Mouse (Mus musculus) ES-Bruce4 (cell line): ENCODE results near the gene Anks3.

Experiments
- CTCF ChIP-seq: IDR thresholded peaks from one replicate; pipeline ENCODE4 v1.8.1; 2011; ENCODE audit warnings: low read depth, low read length
- POLR2A ChIP-seq: IDR thresholded peaks from one replicate; pipeline ENCODE4 v1.8.1; 2011; ENCODE audit warnings: low read length; ENCODE audit not compliant: insufficient read depth

DNA sequence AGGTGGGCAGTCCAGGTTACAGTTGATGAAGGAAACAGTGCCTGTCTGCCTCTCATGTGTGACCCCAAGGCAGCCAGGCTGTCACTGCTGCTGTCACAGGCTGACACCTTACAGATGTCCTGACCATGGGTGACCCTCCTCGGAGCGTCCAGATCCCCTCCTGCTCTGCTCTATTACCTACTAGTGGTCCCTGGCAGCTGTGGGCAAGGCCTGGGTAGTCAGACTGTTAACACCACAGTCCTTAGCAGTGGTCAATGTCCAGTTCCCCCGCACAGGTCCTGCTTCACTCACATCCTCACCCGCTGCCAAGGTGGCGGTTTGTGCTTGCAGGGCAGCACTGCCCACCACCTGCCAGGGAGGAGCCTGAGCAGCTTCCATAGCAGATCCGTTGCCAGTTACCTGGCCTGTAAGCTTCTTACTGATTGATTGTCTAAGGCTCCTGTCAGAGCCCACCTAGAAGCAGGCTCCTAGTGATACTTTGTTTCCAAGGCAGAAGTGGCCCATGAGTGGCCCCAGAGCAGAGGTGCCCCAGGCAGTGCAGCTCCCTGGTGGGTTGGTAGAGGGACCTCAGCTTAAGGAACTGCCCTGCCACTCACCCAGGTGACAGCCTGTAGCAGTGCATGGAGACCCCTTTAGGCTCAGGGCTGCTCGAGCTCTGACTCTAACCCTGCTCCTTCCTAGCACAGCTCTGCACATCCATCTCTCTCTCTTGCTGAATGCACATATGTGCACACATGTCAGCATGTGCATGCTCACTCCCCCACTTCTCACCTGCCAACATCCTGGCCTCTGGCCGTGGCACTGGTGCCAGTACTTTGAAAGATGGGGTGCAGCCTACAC lies 26.4 kb downstream of the Anks3 start:
- TF ChIP-seq CTCF: no peak
- TF ChIP-seq POLR2A: no peak
